Mouse (Mus musculus): ENCODE data around the gene Galk2. TPM values are rescaled to one million over a fixed set of nuclear protein-coding genes. Genes with fewer than 3 reads are reported as not detected.

Galk2 gene
- polyA plus RNA-seq, 1 experiment: 18.5 TPM

DNA sequence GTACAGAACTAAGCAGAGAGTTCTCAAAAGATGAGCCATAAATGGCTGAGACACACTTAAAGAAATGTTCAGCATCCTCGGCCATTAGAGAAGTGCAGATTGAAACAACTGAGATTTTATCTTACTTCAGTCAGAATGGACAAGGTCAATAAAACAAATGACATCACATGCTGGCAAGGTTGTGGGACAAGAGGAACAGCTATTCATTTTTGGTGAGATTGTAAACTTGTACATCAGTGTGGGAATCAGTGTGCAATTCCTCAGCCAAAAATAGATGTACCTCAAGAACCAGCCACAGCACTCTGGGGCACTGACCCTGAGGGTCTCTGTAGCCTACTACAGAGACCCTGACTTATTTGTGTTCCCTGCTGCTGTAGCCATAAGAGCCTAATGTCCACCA is 84.4 kb downstream of the Galk2 start:
- TF ChIP-seq CTCF (IDR thresholded peaks at IDR 0.05; ENCODE audit: borderline replicate concordance, control insufficient read depth, extremely low read depth, insufficient read depth, low read length, poor library complexity) (no peak), POLR2A (IDR thresholded peaks at IDR 0.05; ENCODE audit: control insufficient read depth, extremely low read depth, insufficient read depth, low read length, poor library complexity) (no peak)
- 96% methylated on average over 1 of the region's 1 CpGs for WGBS
- Histone ChIP-seq H3K4me1 (replicated peaks; ENCODE audit: control insufficient read depth, insufficient read depth, low read length) (no peaks in the 10 kb centered on the region), H3K36me3 (ENCODE audit: control insufficient read depth, insufficient read depth, low read length) (no peaks in the 10 kb centered on the region), H3K27ac (ENCODE audit: control insufficient read depth, insufficient read depth, low read length) (no peak overlapping the region), H3K4me3 (ENCODE audit: control insufficient read depth, insufficient read depth, low read length) (no peak overlapping the region), H3K27me3 (ENCODE audit: control insufficient read depth, insufficient read depth, low read length) (no peaks in the 10 kb centered on the region)
- DNase-seq: no peak

DNA sequence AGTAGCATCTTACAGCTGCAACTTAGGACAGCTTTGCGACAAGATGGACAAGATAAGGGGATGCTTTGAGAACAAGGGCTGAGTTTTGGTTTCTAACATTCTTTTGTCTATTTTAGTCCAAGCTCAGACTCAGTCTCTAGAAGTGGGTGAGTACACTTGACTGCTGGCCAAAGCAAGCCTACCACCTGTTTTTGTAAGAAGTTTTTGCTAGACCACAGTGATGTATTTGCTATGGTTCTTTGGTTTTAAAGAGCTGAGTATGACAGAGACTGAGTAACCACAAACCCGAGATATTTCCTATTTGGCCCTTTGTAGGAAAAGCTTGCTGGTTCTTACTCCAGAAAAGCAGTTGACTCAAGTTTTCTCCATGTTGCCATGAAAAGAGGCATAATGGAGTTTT is 89.3 kb downstream of the Galk2 start:
- Histone ChIP-seq H3K4me1 (replicated peaks; ENCODE audit: control insufficient read depth, insufficient read depth, low read length) (no peaks in the 10 kb centered on the region), H3K27me3 (ENCODE audit: control insufficient read depth, insufficient read depth, low read length) (no peaks in the 10 kb centered on the region), H3K36me3 (ENCODE audit: control insufficient read depth, insufficient read depth, low read length) (peaks cover 4% of the 10 kb centered on the region; the same call in 1 of the 2 replicates), H3K27ac (ENCODE audit: control insufficient read depth, insufficient read depth, low read length) (no peak overlapping the region), H3K4me3 (ENCODE audit: control insufficient read depth, insufficient read depth, low read length) (no peak overlapping the region)
- TF ChIP-seq POLR2A (IDR thresholded peaks at IDR 0.05; ENCODE audit: control insufficient read depth, extremely low read depth, insufficient read depth, low read length, poor library complexity) (no peak), CTCF (IDR thresholded peaks at IDR 0.05; ENCODE audit: borderline replicate concordance, control insufficient read depth, extremely low read depth, insufficient read depth, low read length, poor library complexity) (no peak)
- 13% methylated on average over 2 of the region's 2 CpGs for WGBS
- no peak for DNase-seq

DNA sequence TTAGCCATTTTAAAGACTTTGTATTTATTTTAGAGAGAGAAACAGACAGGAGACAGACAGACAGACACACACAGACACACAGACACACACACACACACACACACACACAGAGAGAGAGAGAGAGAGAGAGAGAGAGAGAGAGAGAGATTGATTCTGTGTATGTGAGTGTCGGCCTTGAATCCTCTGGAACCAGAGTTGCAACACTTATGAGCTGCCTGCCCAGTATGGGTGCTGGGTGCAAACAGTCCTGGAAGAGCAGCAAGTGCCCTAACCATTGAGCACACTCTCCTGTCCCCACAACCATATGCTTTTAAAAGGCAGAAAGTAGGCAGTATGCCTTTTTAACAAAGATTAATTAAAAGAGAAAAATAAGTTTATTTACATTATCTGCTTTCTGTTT is 109.9 kb downstream of the Galk2 start:
- Histone ChIP-seq H3K36me3 (ENCODE audit: control insufficient read depth, insufficient read depth, low read length) (no peaks in the 10 kb centered on the region), H3K27me3 (ENCODE audit: control insufficient read depth, insufficient read depth, low read length) (no peaks in the 10 kb centered on the region), H3K4me3 (ENCODE audit: control insufficient read depth, insufficient read depth, low read length) (no peak overlapping the region), H3K4me1 (replicated peaks; ENCODE audit: control insufficient read depth, insufficient read depth, low read length) (no peaks in the 10 kb centered on the region), H3K27ac (ENCODE audit: control insufficient read depth, insufficient read depth, low read length) (no peak overlapping the region)
- DNase-seq: no peak
- WGBS: 95% methylated on average over 1 of the region's 1 CpGs
- no peak for TF ChIP-seq POLR2A (IDR thresholded peaks at IDR 0.05; ENCODE audit: control insufficient read depth, extremely low read depth, insufficient read depth, low read length, poor library complexity)
- no peak for TF ChIP-seq CTCF (IDR thresholded peaks at IDR 0.05; ENCODE audit: borderline replicate concordance, control insufficient read depth, extremely low read depth, insufficient read depth, low read length, poor library complexity)

DNA sequence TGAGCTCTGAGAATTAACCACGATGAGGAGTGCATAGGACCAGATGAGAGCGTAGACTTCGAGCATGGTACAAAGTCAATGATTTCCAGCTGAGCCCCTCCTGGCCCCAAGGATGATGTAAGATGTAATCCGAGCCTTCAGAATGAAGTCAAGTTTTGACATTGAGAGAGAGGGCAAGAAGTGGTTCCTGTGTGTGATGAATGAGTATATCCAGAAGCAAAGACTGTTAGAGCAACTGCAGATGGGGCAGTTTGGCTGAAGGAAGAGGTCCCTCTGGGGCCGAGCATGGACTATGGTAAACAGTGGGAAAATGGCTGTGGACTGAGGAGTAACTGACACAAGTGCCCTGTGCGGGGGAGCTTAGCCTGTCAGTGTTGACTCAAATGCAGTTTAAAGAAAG is 114.3 kb downstream of the Galk2 start:
- TF ChIP-seq POLR2A (IDR thresholded peaks at IDR 0.05; ENCODE audit: control insufficient read depth, extremely low read depth, insufficient read depth, low read length, poor library complexity) (no peak), CTCF (IDR thresholded peaks at IDR 0.05; ENCODE audit: borderline replicate concordance, control insufficient read depth, extremely low read depth, insufficient read depth, low read length, poor library complexity) (no peak)
- Histone ChIP-seq H3K4me1 (replicated peaks; ENCODE audit: control insufficient read depth, insufficient read depth, low read length) (no peaks in the 10 kb centered on the region), H3K27me3 (ENCODE audit: control insufficient read depth, insufficient read depth, low read length) (no peaks in the 10 kb centered on the region), H3K27ac (ENCODE audit: control insufficient read depth, insufficient read depth, low read length) (no peak overlapping the region), H3K4me3 (ENCODE audit: control insufficient read depth, insufficient read depth, low read length) (no peak overlapping the region), H3K36me3 (ENCODE audit: control insufficient read depth, insufficient read depth, low read length) (no peaks in the 10 kb centered on the region)
- no peak for DNase-seq
- WGBS: 95% methylated on average over 6 of the region's 6 CpGs

DNA sequence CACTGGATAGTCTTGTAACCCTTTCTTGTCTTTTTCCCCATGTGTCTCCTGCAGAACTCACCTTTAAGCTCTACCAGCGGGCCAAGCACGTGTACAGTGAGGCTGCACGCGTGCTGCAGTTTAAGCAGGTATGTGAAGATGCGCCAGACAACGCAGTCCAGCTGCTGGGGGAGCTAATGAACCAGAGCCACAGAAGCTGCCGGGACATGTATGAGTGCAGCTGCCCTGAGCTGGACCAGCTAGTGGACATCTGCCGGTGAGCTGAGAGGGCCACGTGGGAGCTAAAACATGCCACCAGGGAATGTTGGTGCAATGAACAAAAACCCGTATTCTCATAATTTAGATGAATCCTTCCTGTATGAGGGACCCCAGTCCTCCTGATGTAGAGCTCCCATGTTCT is 116.3 kb downstream of the Galk2 start:
- no peak overlapping the region for H3K4me3 ChIP-seq (ENCODE audit: control insufficient read depth, insufficient read depth, low read length)
- 97% methylated on average over 10 of the region's 10 CpGs for WGBS
- no peaks in the 10 kb centered on the region for H3K27me3 ChIP-seq (ENCODE audit: control insufficient read depth, insufficient read depth, low read length)
- no peak for DNase-seq
- H3K4me1 ChIP-seq (replicated peaks; ENCODE audit: control insufficient read depth, insufficient read depth, low read length): no peaks in the 10 kb centered on the region
- no peaks in the 10 kb centered on the region for H3K36me3 ChIP-seq (ENCODE audit: control insufficient read depth, insufficient read depth, low read length)
- no peak overlapping the region for H3K27ac ChIP-seq (ENCODE audit: control insufficient read depth, insufficient read depth, low read length)
- TF ChIP-seq CTCF (IDR thresholded peaks at IDR 0.05; ENCODE audit: borderline replicate concordance, control insufficient read depth, extremely low read depth, insufficient read depth, low read length, poor library complexity): no peak
- TF ChIP-seq POLR2A (IDR thresholded peaks at IDR 0.05; ENCODE audit: control insufficient read depth, extremely low read depth, insufficient read depth, low read length, poor library complexity): no peak

DNA sequence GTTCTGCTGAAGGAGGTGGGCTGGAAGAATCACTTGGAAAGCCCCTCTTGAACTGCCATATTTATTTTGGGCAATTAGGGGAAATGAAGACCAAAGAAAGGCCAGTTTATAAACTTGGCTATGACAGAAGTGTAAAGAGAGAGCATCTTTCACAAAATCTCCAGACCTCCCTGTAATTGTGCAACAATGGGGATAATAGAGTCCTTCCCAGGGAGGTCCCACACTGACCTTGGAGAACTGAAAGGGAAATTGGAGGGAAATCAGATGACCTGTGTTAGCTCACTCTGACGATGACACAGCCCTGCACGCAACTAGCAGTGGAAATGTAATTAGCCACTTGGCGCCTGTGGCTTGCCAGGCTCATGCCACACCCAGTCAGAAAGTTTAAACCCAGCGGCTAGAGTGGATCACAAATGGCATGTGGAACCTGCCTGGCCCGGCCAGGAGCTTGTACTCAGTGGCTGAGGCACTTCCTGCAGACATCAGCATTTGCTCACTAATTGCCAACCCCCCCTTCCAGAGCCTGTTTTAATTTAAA is 117.0 kb downstream of the Galk2 start:
- Histone ChIP-seq H3K27ac (ENCODE audit: control insufficient read depth, insufficient read depth, low read length) (no peak overlapping the region), H3K4me1 (replicated peaks; ENCODE audit: control insufficient read depth, insufficient read depth, low read length) (no peaks in the 10 kb centered on the region), H3K4me3 (ENCODE audit: control insufficient read depth, insufficient read depth, low read length) (no peak overlapping the region), H3K36me3 (ENCODE audit: control insufficient read depth, insufficient read depth, low read length) (no peaks in the 10 kb centered on the region), H3K27me3 (ENCODE audit: control insufficient read depth, insufficient read depth, low read length) (no peaks in the 10 kb centered on the region)
- no peak for DNase-seq
- WGBS: 90% methylated on average over 5 of the region's 5 CpGs
- TF ChIP-seq POLR2A (IDR thresholded peaks at IDR 0.05; ENCODE audit: control insufficient read depth, extremely low read depth, insufficient read depth, low read length, poor library complexity): no peak
- TF ChIP-seq CTCF (IDR thresholded peaks at IDR 0.05; ENCODE audit: borderline replicate concordance, control insufficient read depth, extremely low read depth, insufficient read depth, low read length, poor library complexity): no peak

DNA sequence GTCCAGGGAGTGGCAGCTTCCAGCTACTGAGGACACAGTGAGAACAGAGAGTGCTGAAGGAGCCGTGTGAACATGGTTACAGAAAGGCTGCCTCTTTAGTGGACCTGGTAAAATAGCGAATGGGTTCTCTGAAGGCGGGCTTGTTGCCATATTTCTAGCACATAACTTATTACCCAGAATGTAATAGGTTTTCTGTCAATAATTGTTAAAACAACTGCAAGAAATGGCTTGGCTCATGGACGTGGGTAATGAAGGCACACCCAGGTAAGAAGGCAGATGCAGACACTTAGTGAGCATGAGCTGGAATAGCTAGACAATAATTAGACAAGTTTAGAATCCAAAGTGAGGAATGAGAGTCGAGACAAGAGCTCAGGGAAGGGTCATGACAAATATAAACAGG is 143.4 kb downstream of the Galk2 start:
- H3K4me3 ChIP-seq (ENCODE audit: control insufficient read depth, insufficient read depth, low read length): no peak overlapping the region
- no peaks in the 10 kb centered on the region for H3K4me1 ChIP-seq (replicated peaks; ENCODE audit: control insufficient read depth, insufficient read depth, low read length)
- no peaks in the 10 kb centered on the region for H3K27me3 ChIP-seq (ENCODE audit: control insufficient read depth, insufficient read depth, low read length)
- no peak for TF ChIP-seq POLR2A (IDR thresholded peaks at IDR 0.05; ENCODE audit: control insufficient read depth, extremely low read depth, insufficient read depth, low read length, poor library complexity)
- no peak for TF ChIP-seq CTCF (IDR thresholded peaks at IDR 0.05; ENCODE audit: borderline replicate concordance, control insufficient read depth, extremely low read depth, insufficient read depth, low read length, poor library complexity)
- H3K27ac ChIP-seq (ENCODE audit: control insufficient read depth, insufficient read depth, low read length): no peak overlapping the region
- 87% methylated on average over 5 of the region's 5 CpGs for WGBS
- DNase-seq: no peak
- H3K36me3 ChIP-seq (ENCODE audit: control insufficient read depth, insufficient read depth, low read length): no peaks in the 10 kb centered on the region
